Mouse (Mus musculus): ENCODE results near the gene Itga8. TPM values are rescaled to one million over a fixed set of nuclear protein-coding genes. Genes with fewer than 3 reads are reported as not detected.

The Itga8 gene
- total and polyA plus RNA-seq, 3 experiments = 3.5 to 10.6 (median 7.5) TPM

GRCm38 (mm10) chr2:12293458-12293857 is 8.3 kb downstream of the Itga8 start:
- Histone ChIP-seq H3K79me2 (replicated peaks; ENCODE audit: control insufficient read depth, extremely low read depth, insufficient read depth, poor library complexity, severe bottlenecking) (no peaks in the 10 kb centered on the region), H3K4me2 (ENCODE audit: insufficient read depth, low read depth, poor library complexity, severe bottlenecking) (no peak overlapping the region), H3K36me3 (replicated peaks in 1 of 2; ENCODE audit: control insufficient read depth in 1 of 2, insufficient read depth in 1 of 2, low read length in 1 of 2) (no peaks in the 10 kb centered on the region), H3K9me3 (replicated peaks; ENCODE audit: low read length) (no peaks in the 10 kb centered on the region), H3K4me3 (replicated peaks in 1 of 3; ENCODE audit: low read depth in 2 of 3, low read length in 2 of 3, poor library complexity in 1 of 3) (no peak overlapping the region), H3K4me1 (ENCODE audit: control insufficient read depth in 1 of 2, insufficient read depth in 2 of 2) (peaks cover 2 to 6% of the 10 kb centered on the region in 2 experiments; a peak in 1 of 4 replicates), H3K27ac (ENCODE audit: insufficient read depth, low read depth) (no peak overlapping the region), H3K9ac (ENCODE audit: insufficient read depth, low read depth) (no peak overlapping the region), H3K27me3 (replicated peaks) (no peaks in the 10 kb centered on the region)
- no peak for DNase-seq (ENCODE audit: extremely low read depth)
- TF ChIP-seq ZC3H11A (IDR thresholded peaks at IDR 0.05; ENCODE audit: low read depth, low read length) (no peak), TBP (conservative IDR thresholded peaks at IDR 0.05; ENCODE audit: low read depth, low read length) (no peak), ETS1 (conservative IDR thresholded peaks at IDR 0.05; ENCODE audit: low read depth, low read length) (no peak), E2F4 (IDR thresholded peaks at IDR 0.05; ENCODE audit: insufficient replicate concordance, low read depth, low read length) (no peak), JUN (IDR thresholded peaks at IDR 0.05; ENCODE audit: insufficient read depth, low read depth, low read length) (no peak), IRF4 (IDR thresholded peaks at IDR 0.05; ENCODE audit: low read depth, low read length) (no peak), USF1 (IDR thresholded peaks at IDR 0.05; ENCODE audit: low read depth, low read length) (no peak), POLR2AphosphoS2 (IDR thresholded peaks at IDR 0.05; ENCODE audit: low read depth, low read length) (no peak), SIN3A (IDR thresholded peaks at IDR 0.05; ENCODE audit: low read length) (no peak), MXI1 (IDR thresholded peaks at IDR 0.05; ENCODE audit: low read depth, low read length) (no peak)
- in situ Hi-C loops (cut with MboI; ENCODE audit: low pct_ligation_motif_present, low pct_unique_long_range_greater_than_20kb, low sequenced_read_pairs) = loop anchor here (10.0 kb wide), 1 partner anchor 149 kb away; no protein-coding TSS in a partner anchor
- dilution Hi-C loops (cut with MboI; ENCODE audit: extremely low pct_ligation_motif_present, extremely low pct_unique_long_range_greater_than_20kb, low sequenced_read_pairs) = no loop called here

GRCm38 (mm10) chr2:12292023-12292820 is 9.5 kb downstream of the Itga8 start:
- H3K9ac ChIP-seq (ENCODE audit: insufficient read depth, low read depth) = no peak overlapping the region
- TF ChIP-seq MAZ (IDR thresholded peaks at IDR 0.05; ENCODE audit: low read depth, low read length) (no peak), PAX5 (IDR thresholded peaks at IDR 0.05; ENCODE audit: low read length) (no peak), RAD21 (IDR thresholded peaks at IDR 0.05; ENCODE audit: low read depth, low read length) (no peak), POLR2A (IDR thresholded peaks at IDR 0.05; ENCODE audit: low read depth, low read length) (no peak), USF1 (IDR thresholded peaks at IDR 0.05; ENCODE audit: low read depth, low read length) (no peak), POLR2AphosphoS2 (IDR thresholded peaks at IDR 0.05; ENCODE audit: low read depth, low read length) (no peak)

More at GRCm38 (mm10) chr2:12292023-12292820, 9.5 kb downstream of the Itga8 start:
- peaks cover 2 to 6% of the 10 kb centered on the region in 2 experiments; a peak in 1 of 4 replicates for H3K4me1 ChIP-seq (ENCODE audit: control insufficient read depth in 1 of 2, insufficient read depth in 2 of 2)
- no peaks in the 10 kb centered on the region for H3K27me3 ChIP-seq (replicated peaks)
- in situ Hi-C loops (cut with MboI; ENCODE audit: low pct_ligation_motif_present, low pct_unique_long_range_greater_than_20kb, low sequenced_read_pairs) = loop anchor here (10.0 kb wide), 1 partner anchor 147 kb away; no protein-coding TSS in a partner anchor
- DNase-seq (ENCODE audit: extremely low read depth) = no peak
- dilution Hi-C loops (cut with MboI; ENCODE audit: extremely low pct_ligation_motif_present, extremely low pct_unique_long_range_greater_than_20kb, low sequenced_read_pairs) = no loop called here
- no peaks in the 10 kb centered on the region for H3K79me2 ChIP-seq (replicated peaks; ENCODE audit: control insufficient read depth, extremely low read depth, insufficient read depth, poor library complexity, severe bottlenecking)
- H3K9me3 ChIP-seq (replicated peaks; ENCODE audit: low read length) = no peaks in the 10 kb centered on the region
- H3K4me3 ChIP-seq (replicated peaks in 1 of 3; ENCODE audit: low read depth in 2 of 3, low read length in 2 of 3, poor library complexity in 1 of 3) = no peak overlapping the region
- no peak overlapping the region for H3K27ac ChIP-seq (ENCODE audit: insufficient read depth, low read depth)
- no peak overlapping the region for H3K4me2 ChIP-seq (ENCODE audit: insufficient read depth, low read depth, poor library complexity, severe bottlenecking)
- no peaks in the 10 kb centered on the region for H3K36me3 ChIP-seq (replicated peaks in 1 of 2; ENCODE audit: control insufficient read depth in 1 of 2, insufficient read depth in 1 of 2, low read length in 1 of 2)

All from CH12.LX (cell line).